Mouse (Mus musculus): Measurements from ENCODE around the gene Ubac1. TPM values are rescaled to one million over a fixed set of nuclear protein-coding genes. Genes with fewer than 3 reads are reported as not detected.

The Ubac1 gene
- 139 and 146 TPM in 2 replicates for polyA plus RNA-seq (2014; fragmentation: Nextera tagmentation; extraction: Ambion mirVana)

GRCm38 (mm10) chr2:26021561-26022257 is at the start of gene Ubac1:
Gene Ubac1, minus strand, starts transcription at chr2:26021747.
- Histone ChIP-seq H3K9ac (peak within 1 kb of the TSS; percentile 90), H3K27ac (peak within 1 kb of the TSS; percentile 86), H3K4me3 (replicated peaks; ENCODE audit: low read length) (peak within 1 kb of the TSS; percentile 91), H3K27me3 (ENCODE audit: control insufficient read depth, insufficient read depth, low read length) (no peaks in the 10 kb centered on the region), H3K36me3 (replicated peaks; ENCODE audit: control insufficient read depth, insufficient read depth) (no peaks in the 10 kb centered on the region), H3K9me3 (ENCODE audit: control insufficient read depth, low read length) (no peaks in the 10 kb centered on the region), H3K4me2 (replicated peaks) (peak within 1 kb of the TSS; percentile 94), H3K4me1 (replicated peaks; ENCODE audit: control insufficient read depth, insufficient read depth, low read length) (peaks cover 11% of the 10 kb centered on the region)
- ATAC-seq (ENCODE audit: low FRiP score) (peak; percentile 91), DNase-seq (ENCODE audit: low spot score) (peak; percentile 94)
- WGBS: 5% methylated on average over 50 of the region's 50 CpGs

- H3K9ac ChIP-seq: no peak overlapping the region
- no peak overlapping the region for H3K4me3 ChIP-seq (replicated peaks; ENCODE audit: low read length)
- peaks cover 7% of the 10 kb centered on the region for H3K4me1 ChIP-seq (replicated peaks; ENCODE audit: control insufficient read depth, insufficient read depth, low read length)
- DNase-seq (ENCODE audit: low spot score): no peak
- H3K27ac ChIP-seq: no peak overlapping the region
- H3K4me2 ChIP-seq (replicated peaks): no peak overlapping the region
- 79% methylated on average over 1 of the region's 1 CpGs for WGBS
- H3K27me3 ChIP-seq (ENCODE audit: control insufficient read depth, insufficient read depth, low read length): no peaks in the 10 kb centered on the region
- no peaks in the 10 kb centered on the region for H3K9me3 ChIP-seq (ENCODE audit: control insufficient read depth, low read length)
- H3K36me3 ChIP-seq (replicated peaks; ENCODE audit: control insufficient read depth, insufficient read depth): no peaks in the 10 kb centered on the region
- no peak for ATAC-seq (ENCODE audit: low FRiP score)
Observed at GRCm38 (mm10) chr2:26068592-26068991, 47.0 kb upstream of the Ubac1 start.

- no peaks in the 10 kb centered on the region for H3K27me3 ChIP-seq (ENCODE audit: control insufficient read depth, insufficient read depth, low read length)
- no peak overlapping the region for H3K27ac ChIP-seq
- H3K9ac ChIP-seq: no peak overlapping the region
- H3K4me2 ChIP-seq (replicated peaks): no peak overlapping the region
- H3K36me3 ChIP-seq (replicated peaks; ENCODE audit: control insufficient read depth, insufficient read depth): no peaks in the 10 kb centered on the region
- ATAC-seq (ENCODE audit: low FRiP score): no peak
- H3K9me3 ChIP-seq (ENCODE audit: control insufficient read depth, low read length): no peaks in the 10 kb centered on the region
- no peak overlapping the region for H3K4me3 ChIP-seq (replicated peaks; ENCODE audit: low read length)
- WGBS: 79% methylated on average over 7 of the region's 7 CpGs
- peaks cover 7% of the 10 kb centered on the region for H3K4me1 ChIP-seq (replicated peaks; ENCODE audit: control insufficient read depth, insufficient read depth, low read length)
- DNase-seq (ENCODE audit: low spot score): no peak
Observed at GRCm38 (mm10) chr2:26068175-26068574, 46.6 kb upstream of the Ubac1 start.

DNA sequence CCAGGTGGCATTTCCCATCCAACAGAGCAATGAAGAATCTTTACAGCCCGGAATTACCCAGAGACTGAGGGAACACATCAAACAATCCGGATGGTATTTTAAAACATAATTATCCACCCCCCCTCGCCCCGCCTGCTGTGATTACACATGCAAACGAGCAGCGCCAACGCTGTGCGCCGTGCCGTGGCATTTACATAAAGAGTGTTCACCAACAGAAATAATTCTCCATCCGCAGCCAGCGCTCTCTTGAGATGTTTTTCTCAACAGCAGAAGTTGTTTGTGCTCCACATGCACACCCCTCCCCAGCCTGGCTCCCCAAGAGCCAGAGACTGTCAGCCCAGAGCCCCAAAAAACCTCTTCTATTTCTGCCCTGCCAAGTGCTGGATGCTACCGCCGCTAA is 45.0 kb upstream of the Ubac1 start:
- 57% methylated on average over 14 of the region's 14 CpGs for WGBS
- no peak for DNase-seq (ENCODE audit: low spot score)
- Histone ChIP-seq H3K27me3 (ENCODE audit: control insufficient read depth, insufficient read depth, low read length) (no peaks in the 10 kb centered on the region), H3K9ac (peak overlapping the region; percentile 0; the same call in 1 of the 2 replicates), H3K4me2 (replicated peaks) (peak overlapping the region; percentile 9; the same call in 1 of the 2 replicates), H3K36me3 (replicated peaks; ENCODE audit: control insufficient read depth, insufficient read depth) (no peaks in the 10 kb centered on the region), H3K9me3 (ENCODE audit: control insufficient read depth, low read length) (no peaks in the 10 kb centered on the region), H3K27ac (peak overlapping the region; percentile 4; the same call in 1 of the 2 replicates), H3K4me1 (replicated peaks; ENCODE audit: control insufficient read depth, insufficient read depth, low read length) (peaks cover 7% of the 10 kb centered on the region), H3K4me3 (replicated peaks; ENCODE audit: low read length) (no peak overlapping the region)
- ATAC-seq (ENCODE audit: low FRiP score): no peak

DNA sequence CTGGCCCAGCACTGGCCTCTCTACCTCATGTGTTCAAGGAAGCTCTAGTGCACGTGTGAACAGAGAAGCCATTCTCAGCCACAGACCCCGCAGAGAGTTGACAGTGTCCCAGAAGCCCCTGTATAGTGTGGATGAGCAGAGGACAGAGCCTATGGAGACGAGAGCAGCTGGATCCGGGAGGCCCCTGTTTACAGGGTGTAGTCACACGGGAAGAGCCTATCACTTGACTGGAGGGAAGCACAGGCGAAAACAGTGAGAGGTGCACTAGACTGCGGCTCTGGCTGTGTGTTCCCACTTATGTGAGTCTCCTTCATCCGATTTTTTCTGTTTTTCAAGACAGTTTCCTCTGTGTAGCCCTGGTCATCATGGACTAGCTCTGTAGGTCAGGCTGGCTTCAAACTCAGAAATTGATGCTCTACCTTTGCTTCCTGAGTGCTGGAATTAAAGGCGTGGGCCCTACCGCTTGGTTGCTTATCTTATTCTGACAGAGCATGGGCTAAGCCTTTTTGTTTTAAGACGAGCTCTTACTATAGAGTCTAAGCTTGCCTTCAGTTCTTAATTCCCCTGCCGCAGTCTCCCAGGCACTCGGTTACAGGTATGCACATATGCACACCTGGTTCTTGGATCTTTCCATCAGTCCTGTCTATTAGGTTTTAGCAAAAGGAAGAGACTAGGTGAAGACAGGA is 41.3 kb upstream of the Ubac1 start:
- ATAC-seq (ENCODE audit: low FRiP score): no peak
- Histone ChIP-seq H3K4me3 (replicated peaks; ENCODE audit: low read length) (no peak overlapping the region), H3K4me1 (replicated peaks; ENCODE audit: control insufficient read depth, insufficient read depth, low read length) (peaks cover 7% of the 10 kb centered on the region), H3K27ac (no peak overlapping the region), H3K27me3 (ENCODE audit: control insufficient read depth, insufficient read depth, low read length) (no peaks in the 10 kb centered on the region), H3K9ac (no peak overlapping the region), H3K9me3 (ENCODE audit: control insufficient read depth, low read length) (no peaks in the 10 kb centered on the region), H3K4me2 (replicated peaks) (no peak overlapping the region), H3K36me3 (replicated peaks; ENCODE audit: control insufficient read depth, insufficient read depth) (no peaks in the 10 kb centered on the region; the same call in 1 of the 2 replicates)
- no peak for DNase-seq (ENCODE audit: low spot score)
- WGBS: 83% methylated on average over 13 of the region's 13 CpGs

DNA sequence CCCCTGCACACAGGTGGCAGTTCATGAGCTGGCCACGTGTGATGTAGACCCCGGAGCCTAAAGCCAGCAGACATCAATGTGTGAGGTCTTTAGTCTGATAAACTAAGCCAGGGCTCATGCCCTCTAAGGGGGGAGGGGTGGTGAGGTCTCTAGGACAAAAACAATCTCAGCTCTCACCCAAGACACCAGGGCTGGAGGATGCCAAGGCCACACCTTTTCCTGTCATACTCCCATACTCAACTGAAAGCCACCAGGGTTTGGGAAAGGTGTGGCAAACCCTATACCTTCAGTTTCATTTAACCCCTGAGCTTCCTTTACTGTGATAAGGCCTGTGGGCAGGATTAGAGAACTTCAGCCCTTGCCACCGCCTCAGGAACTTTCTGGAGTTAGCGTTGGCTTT is 40.7 kb upstream of the Ubac1 start:
- H3K27ac ChIP-seq: no peak overlapping the region
- no peak overlapping the region for H3K9ac ChIP-seq
- H3K36me3 ChIP-seq (replicated peaks; ENCODE audit: control insufficient read depth, insufficient read depth): no peaks in the 10 kb centered on the region; the same call in 1 of the 2 replicates
- H3K4me3 ChIP-seq (replicated peaks; ENCODE audit: low read length): no peak overlapping the region
- H3K4me2 ChIP-seq (replicated peaks): no peak overlapping the region
- no peak for DNase-seq (ENCODE audit: low spot score)
- peaks cover 7% of the 10 kb centered on the region for H3K4me1 ChIP-seq (replicated peaks; ENCODE audit: control insufficient read depth, insufficient read depth, low read length)
- no peak for ATAC-seq (ENCODE audit: low FRiP score)
- no peaks in the 10 kb centered on the region for H3K9me3 ChIP-seq (ENCODE audit: control insufficient read depth, low read length)
- WGBS: 89% methylated on average over 4 of the region's 4 CpGs
- H3K27me3 ChIP-seq (ENCODE audit: control insufficient read depth, insufficient read depth, low read length): no peaks in the 10 kb centered on the region

DNA sequence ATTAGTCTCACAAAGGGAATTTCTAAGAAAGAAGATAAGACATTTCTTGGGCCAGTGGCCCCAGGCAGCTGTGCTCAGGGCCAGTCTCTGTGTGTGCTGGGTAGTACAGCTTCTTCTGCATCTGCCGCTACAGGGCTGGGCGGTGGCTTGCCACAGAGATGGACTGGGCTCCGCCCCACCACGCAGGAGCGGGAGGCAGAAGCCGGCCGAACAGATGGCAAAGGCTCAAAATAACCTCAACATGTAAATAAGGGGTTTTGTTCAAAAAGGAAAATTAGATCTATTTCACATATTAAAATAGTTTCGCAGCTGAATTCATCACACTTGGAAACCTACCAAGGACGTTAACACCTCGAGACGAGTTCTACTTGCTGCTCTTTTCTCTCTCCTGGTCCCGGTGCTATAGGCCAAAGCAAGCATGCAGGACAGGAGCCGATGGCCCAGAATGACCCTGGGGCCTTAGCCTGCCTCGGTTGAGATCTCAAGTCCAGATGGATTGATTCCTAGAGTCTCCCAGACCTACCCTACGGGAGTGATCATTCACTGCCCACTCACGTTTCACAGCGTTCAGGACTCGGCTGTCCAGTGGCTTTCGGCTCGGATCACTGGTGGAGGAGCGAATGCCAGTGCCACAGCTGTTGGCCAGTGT is 39.6 kb upstream of the Ubac1 start:
- H3K9ac ChIP-seq: no peak overlapping the region
- H3K9me3 ChIP-seq (ENCODE audit: control insufficient read depth, low read length): no peaks in the 10 kb centered on the region
- WGBS: 65% methylated on average over 21 of the region's 21 CpGs
- ATAC-seq (ENCODE audit: low FRiP score) (no peak), DNase-seq (ENCODE audit: low spot score) (no peak)
- H3K27ac ChIP-seq: no peak overlapping the region
- no peaks in the 10 kb centered on the region; the same call in 1 of the 2 replicates for H3K36me3 ChIP-seq (replicated peaks; ENCODE audit: control insufficient read depth, insufficient read depth)
- no peak overlapping the region for H3K4me2 ChIP-seq (replicated peaks)
- no peaks in the 10 kb centered on the region for H3K4me1 ChIP-seq (replicated peaks; ENCODE audit: control insufficient read depth, insufficient read depth, low read length)
- no peaks in the 10 kb centered on the region for H3K27me3 ChIP-seq (ENCODE audit: control insufficient read depth, insufficient read depth, low read length)
- no peak overlapping the region for H3K4me3 ChIP-seq (replicated peaks; ENCODE audit: low read length)

- no peaks in the 10 kb centered on the region; the same call in 1 of the 2 replicates for H3K36me3 ChIP-seq (replicated peaks; ENCODE audit: control insufficient read depth, insufficient read depth)
- H3K4me3 ChIP-seq (replicated peaks; ENCODE audit: low read length): no peak overlapping the region
- no peaks in the 10 kb centered on the region for H3K27me3 ChIP-seq (ENCODE audit: control insufficient read depth, insufficient read depth, low read length)
- H3K27ac ChIP-seq: no peak overlapping the region
- H3K4me2 ChIP-seq (replicated peaks): no peak overlapping the region
- H3K4me1 ChIP-seq (replicated peaks; ENCODE audit: control insufficient read depth, insufficient read depth, low read length): no peaks in the 10 kb centered on the region
- no peak for ATAC-seq (ENCODE audit: low FRiP score)
- no peak for DNase-seq (ENCODE audit: low spot score)
- no peak overlapping the region for H3K9ac ChIP-seq
- 90% methylated on average over 7 of the region's 7 CpGs for whole genome bisulfite sequencing
- no peaks in the 10 kb centered on the region for H3K9me3 ChIP-seq (ENCODE audit: control insufficient read depth, low read length)
Observed at GRCm38 (mm10) chr2:26057053-26057452, 35.5 kb upstream of the Ubac1 start.

GRCm38 (mm10) chr2:26056226-26056625 is 34.7 kb upstream of the Ubac1 start:
- WGBS: 74% methylated on average over 5 of the region's 5 CpGs
- DNase-seq (ENCODE audit: low spot score) (no peak), ATAC-seq (ENCODE audit: low FRiP score) (no peak)
- Histone ChIP-seq H3K4me2 (replicated peaks) (no peak overlapping the region), H3K4me3 (replicated peaks; ENCODE audit: low read length) (no peak overlapping the region), H3K4me1 (replicated peaks; ENCODE audit: control insufficient read depth, insufficient read depth, low read length) (no peaks in the 10 kb centered on the region), H3K9ac (no peak overlapping the region), H3K9me3 (ENCODE audit: control insufficient read depth, low read length) (no peaks in the 10 kb centered on the region), H3K27me3 (ENCODE audit: control insufficient read depth, insufficient read depth, low read length) (no peaks in the 10 kb centered on the region), H3K27ac (no peak overlapping the region), H3K36me3 (replicated peaks; ENCODE audit: control insufficient read depth, insufficient read depth) (no peaks in the 10 kb centered on the region; the same call in 1 of the 2 replicates)
